Mouse (Mus musculus) embryo, embryonic 10.5 days (tissue): Measurements from ENCODE around the gene Nkx3-2.

Experiments
- DNase-seq: peaks from one replicate; pipeline ENCODE4 v3.0.0-alpha.2; 2015; ENCODE audit warnings: low spot score

Nkx3-2 gene

GRCm38 (mm10) chr5:41763731-41764721, at the start of gene Nkx3-2:
Gene Nkx3-2, minus strand, starts transcription at chr5:41764501.
- DNase-seq = peak; percentile 89

GRCm38 (mm10) chr5:41812516-41812915, 48.2 kb upstream of the Nkx3-2 start:
- no peak for DNase-seq

GRCm38 (mm10) chr5:41811279-41811678, 47.0 kb upstream of the Nkx3-2 start:
- DNase-seq = no peak

- DNase-seq = no peak
These were observed 43.1 kb upstream of the Nkx3-2 start for GRCm38 (mm10) chr5:41807383-41807782.

- no peak for DNase-seq
These were observed 41.9 kb upstream of the Nkx3-2 start for GRCm38 (mm10) chr5:41806176-41806575.

GRCm38 (mm10) chr5:41805085-41805484, 40.8 kb upstream of the Nkx3-2 start:
- DNase-seq = no peak

GRCm38 (mm10) chr5:41804643-41805042, 40.3 kb upstream of the Nkx3-2 start:
- DNase-seq = no peak

GRCm38 (mm10) chr5:41801622-41802021, 37.3 kb upstream of the Nkx3-2 start:
- no peak for DNase-seq

GRCm38 (mm10) chr5:41794434-41794833, 30.1 kb upstream of the Nkx3-2 start:
- no peak for DNase-seq

- DNase-seq = no peak
These were observed 26.2 kb upstream of the Nkx3-2 start for GRCm38 (mm10) chr5:41790517-41790916.

GRCm38 (mm10) chr5:41788877-41789276, 24.6 kb upstream of the Nkx3-2 start:
- DNase-seq = no peak

- DNase-seq = no peak
These were observed 17.6 kb upstream of the Nkx3-2 start for GRCm38 (mm10) chr5:41781890-41782289.

- DNase-seq = no peak
These were observed 15.7 kb upstream of the Nkx3-2 start for GRCm38 (mm10) chr5:41780026-41780425.

GRCm38 (mm10) chr5:41775728-41776127, 11.4 kb upstream of the Nkx3-2 start:
- peak; percentile 10 for DNase-seq

GRCm38 (mm10) chr5:41775273-41775672, 11.0 kb upstream of the Nkx3-2 start:
- DNase-seq = peak; percentile 5

GRCm38 (mm10) chr5:41768382-41769040, 4.2 kb upstream of the Nkx3-2 start:
- DNase-seq = peak; percentile 94

- peak; percentile 65 for DNase-seq
These were observed 3.2 kb upstream of the Nkx3-2 start for GRCm38 (mm10) chr5:41767296-41768200.

GRCm38 (mm10) chr5:41766406-41767010, 2.2 kb upstream of the Nkx3-2 start:
- DNase-seq = peak; percentile 54

- peak; percentile 58 for DNase-seq
These were observed 1.5 kb upstream of the Nkx3-2 start for GRCm38 (mm10) chr5:41765626-41766405.

- peak; percentile 61 for DNase-seq
These were observed 1.2 kb downstream of the Nkx3-2 start for GRCm38 (mm10) chr5:41762947-41763730.
